Mouse (Mus musculus): Measurements from ENCODE around the gene Ccdc57. TPM values are rescaled to one million over a fixed set of nuclear protein-coding genes. Genes with fewer than 3 reads are reported as not detected.
"Not testable (repeated sequence)": the region's sequence is repeated elsewhere in the genome, so short reads cannot be mapped to it uniquely, and the experiment has no call there.

Ccdc57 gene
- polyA plus RNA-seq, 1 experiment, result 2.9 TPM

DNA sequence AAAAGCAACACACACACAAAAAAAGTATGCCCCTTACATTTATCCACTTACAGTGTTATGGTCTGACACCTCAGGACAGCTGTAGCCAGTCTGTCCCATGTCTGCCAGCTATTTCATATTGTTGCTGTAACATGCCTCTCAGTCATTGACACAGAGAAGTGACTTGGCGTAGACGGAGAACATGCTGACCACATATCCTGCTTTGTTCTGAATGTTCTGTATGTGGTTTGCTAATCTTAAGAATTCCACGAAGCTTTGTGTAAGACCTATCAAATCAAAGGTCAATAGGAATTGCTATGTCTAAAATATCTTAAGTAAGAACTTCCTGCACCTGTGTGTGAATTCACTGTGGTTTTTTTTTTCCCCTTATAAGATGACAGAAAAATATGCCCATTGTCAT is 134.4 kb downstream of the Ccdc57 start:
- no peak overlapping the region for H3K4me3 ChIP-seq (ENCODE audit: insufficient read depth, low read depth, low read length)
- WGBS, result 86% methylated on average over 3 of the region's 3 CpGs
- no peaks in the 10 kb centered on the region for H3K36me3 ChIP-seq (ENCODE audit: control insufficient read depth, insufficient read depth, low read length)
- TF ChIP-seq CTCF (conservative IDR thresholded peaks at IDR 0.05; ENCODE audit: insufficient read depth, insufficient read length, low read depth, low read length), result no peak
- TF ChIP-seq POLR2A (IDR thresholded peaks at IDR 0.05; ENCODE audit: low read depth, low read length), result no peak
- no peaks in the 10 kb centered on the region for H3K27me3 ChIP-seq (replicated peaks; ENCODE audit: control insufficient read depth, insufficient read depth, low read length)
- no peak overlapping the region for H3K27ac ChIP-seq (ENCODE audit: insufficient read depth, low read depth, low read length)
- no peak for DNase-seq
- peaks cover 14% of the 10 kb centered on the region for H3K4me1 ChIP-seq (ENCODE audit: control insufficient read depth, insufficient read depth, low read length)

DNA sequence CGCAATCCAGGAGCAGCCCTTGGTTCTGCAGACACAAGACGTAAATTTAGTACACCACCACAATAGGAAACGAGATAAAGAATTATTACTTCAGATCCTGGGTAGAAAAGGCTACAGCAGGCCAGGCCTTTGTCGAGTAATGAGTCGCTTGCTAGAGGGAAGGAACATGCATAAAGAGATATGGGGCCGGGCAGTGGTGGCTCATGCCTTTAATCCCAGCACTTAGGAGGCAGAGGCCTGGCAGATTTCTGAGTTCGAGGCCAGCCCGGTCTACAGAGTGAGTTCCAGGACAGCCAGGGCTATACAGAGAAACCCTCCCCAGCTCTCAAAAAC is 136.1 kb downstream of the Ccdc57 start:
- 26% methylated on average over 8 of the region's 8 CpGs for WGBS
- no peak for TF ChIP-seq POLR2A (IDR thresholded peaks at IDR 0.05; ENCODE audit: low read depth, low read length)
- no peak for TF ChIP-seq CTCF (conservative IDR thresholded peaks at IDR 0.05; ENCODE audit: insufficient read depth, insufficient read length, low read depth, low read length)
- 0 out of 2 replicates have a peak overlapping the region, but pooled peaks have one; percentile 26 for H3K4me3 ChIP-seq (ENCODE audit: insufficient read depth, low read depth, low read length)
- peaks cover 17% of the 10 kb centered on the region for H3K4me1 ChIP-seq (ENCODE audit: control insufficient read depth, insufficient read depth, low read length)
- H3K36me3 ChIP-seq (ENCODE audit: control insufficient read depth, insufficient read depth, low read length), result no peaks in the 10 kb centered on the region
- H3K27me3 ChIP-seq (replicated peaks; ENCODE audit: control insufficient read depth, insufficient read depth, low read length), result no peaks in the 10 kb centered on the region
- no peak for DNase-seq
- peak overlapping the region; percentile 7; the same call in 1 of the 2 replicates for H3K27ac ChIP-seq (ENCODE audit: insufficient read depth, low read depth, low read length)

- under 1% methylated on average over 59 of the region's 59 CpGs for WGBS
- Histone ChIP-seq H3K27me3 (replicated peaks; ENCODE audit: control insufficient read depth, insufficient read depth, low read length) (no peaks in the 10 kb centered on the region), H3K4me1 (ENCODE audit: control insufficient read depth, insufficient read depth, low read length) (peaks cover 19% of the 10 kb centered on the region), H3K4me3 (ENCODE audit: insufficient read depth, low read depth, low read length) (peak within 1 kb of the TSS; percentile 80), H3K36me3 (ENCODE audit: control insufficient read depth, insufficient read depth, low read length) (no peaks in the 10 kb centered on the region), H3K27ac (ENCODE audit: insufficient read depth, low read depth, low read length) (peak within 1 kb of the TSS; percentile 7; the same call in 1 of the 2 replicates)
- DNase-seq, result peak; percentile 98
- TF ChIP-seq CTCF (conservative IDR thresholded peaks at IDR 0.05; ENCODE audit: insufficient read depth, insufficient read length, low read depth, low read length), result no peak
- peak; percentile 67 for TF ChIP-seq POLR2A (IDR thresholded peaks at IDR 0.05; ENCODE audit: low read depth, low read length)
Observed at GRCm38 (mm10) chr11:120795756-120796613, 136.7 kb downstream of the Ccdc57 start, which contains the start of gene Dus1l. Gene Dus1l (minus strand): TSS chr11:120796403.

DNA sequence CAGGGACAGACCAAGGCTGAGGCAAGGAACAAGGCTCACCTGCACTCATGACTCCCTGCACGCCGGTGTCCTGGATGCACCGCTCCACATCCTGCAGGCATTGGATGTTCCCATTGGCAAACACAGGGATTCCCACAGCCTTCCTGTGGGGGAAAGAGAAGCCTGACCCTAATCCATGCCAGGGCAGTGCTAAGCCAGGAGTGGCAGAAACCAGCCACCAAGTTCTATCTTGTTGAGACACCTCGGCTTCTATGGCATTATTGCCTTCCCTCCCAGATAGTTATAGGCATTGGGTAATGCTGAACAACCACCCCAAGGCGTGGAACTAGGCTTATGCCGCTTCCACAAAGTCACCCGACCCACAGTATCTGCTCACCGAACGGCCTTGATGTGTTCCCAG is 140.0 kb downstream of the Ccdc57 start:
- no peak overlapping the region for H3K4me3 ChIP-seq (ENCODE audit: insufficient read depth, low read depth, low read length)
- no peak for TF ChIP-seq POLR2A (IDR thresholded peaks at IDR 0.05; ENCODE audit: low read depth, low read length)
- 0 out of 2 replicates have a peak, but pooled peaks cover 2% of the 10 kb centered on the region for H3K36me3 ChIP-seq (ENCODE audit: control insufficient read depth, insufficient read depth, low read length)
- H3K4me1 ChIP-seq (ENCODE audit: control insufficient read depth, insufficient read depth, low read length), result peaks cover 18% of the 10 kb centered on the region
- DNase-seq, result no peak
- 96% methylated on average over 9 of the region's 9 CpGs for WGBS
- H3K27ac ChIP-seq (ENCODE audit: insufficient read depth, low read depth, low read length), result no peak overlapping the region
- H3K27me3 ChIP-seq (replicated peaks; ENCODE audit: control insufficient read depth, insufficient read depth, low read length), result no peaks in the 10 kb centered on the region

DNA sequence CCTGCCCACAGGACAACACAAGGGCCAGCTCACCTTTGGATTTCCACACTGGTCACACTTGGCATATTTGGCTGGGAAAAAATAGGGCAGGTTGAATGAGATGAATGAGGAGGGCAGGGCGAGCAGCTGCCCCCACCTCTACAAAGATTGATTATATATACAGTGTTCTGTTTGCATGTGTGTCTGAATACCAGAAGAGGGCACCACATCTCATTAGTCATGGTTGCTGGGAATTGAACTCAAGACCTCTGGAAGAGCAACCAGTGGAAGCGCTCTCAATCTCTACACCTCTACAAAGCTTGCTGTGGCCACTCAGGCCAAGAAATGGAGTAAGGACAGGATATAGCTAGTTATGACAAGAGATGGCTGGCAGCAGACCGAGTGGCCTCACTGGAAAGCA is 142.9 kb downstream of the Ccdc57 start:
- TF ChIP-seq CTCF (conservative IDR thresholded peaks at IDR 0.05; ENCODE audit: insufficient read depth, insufficient read length, low read depth, low read length), result no peak
- no peak for TF ChIP-seq POLR2A (IDR thresholded peaks at IDR 0.05; ENCODE audit: low read depth, low read length)
- Histone ChIP-seq H3K36me3 (ENCODE audit: control insufficient read depth, insufficient read depth, low read length) (0 out of 2 replicates have a peak, but pooled peaks cover 2% of the 10 kb centered on the region), H3K4me1 (ENCODE audit: control insufficient read depth, insufficient read depth, low read length) (peaks cover 19% of the 10 kb centered on the region), H3K27me3 (replicated peaks; ENCODE audit: control insufficient read depth, insufficient read depth, low read length) (no peaks in the 10 kb centered on the region), H3K27ac (ENCODE audit: insufficient read depth, low read depth, low read length) (no peak overlapping the region), H3K4me3 (ENCODE audit: insufficient read depth, low read depth, low read length) (no peak overlapping the region)
- DNase-seq, result peak; percentile 31
- 87% methylated on average over 3 of the region's 3 CpGs for WGBS

GRCm38 (mm10) chr11:120789355-120789754 is 143.3 kb downstream of the Ccdc57 start:
- no peak overlapping the region for H3K27ac ChIP-seq (ENCODE audit: insufficient read depth, low read depth, low read length)
- 70% methylated on average over 4 of the region's 4 CpGs for WGBS
- no peak overlapping the region for H3K4me3 ChIP-seq (ENCODE audit: insufficient read depth, low read depth, low read length)
- no peak for DNase-seq
- 0 out of 2 replicates have a peak, but pooled peaks cover 2% of the 10 kb centered on the region for H3K36me3 ChIP-seq (ENCODE audit: control insufficient read depth, insufficient read depth, low read length)
- no peak for TF ChIP-seq CTCF (conservative IDR thresholded peaks at IDR 0.05; ENCODE audit: insufficient read depth, insufficient read length, low read depth, low read length)
- no peak for TF ChIP-seq POLR2A (IDR thresholded peaks at IDR 0.05; ENCODE audit: low read depth, low read length)
- H3K27me3 ChIP-seq (replicated peaks; ENCODE audit: control insufficient read depth, insufficient read depth, low read length), result no peaks in the 10 kb centered on the region
- H3K4me1 ChIP-seq (ENCODE audit: control insufficient read depth, insufficient read depth, low read length), result peaks cover 20% of the 10 kb centered on the region

DNA sequence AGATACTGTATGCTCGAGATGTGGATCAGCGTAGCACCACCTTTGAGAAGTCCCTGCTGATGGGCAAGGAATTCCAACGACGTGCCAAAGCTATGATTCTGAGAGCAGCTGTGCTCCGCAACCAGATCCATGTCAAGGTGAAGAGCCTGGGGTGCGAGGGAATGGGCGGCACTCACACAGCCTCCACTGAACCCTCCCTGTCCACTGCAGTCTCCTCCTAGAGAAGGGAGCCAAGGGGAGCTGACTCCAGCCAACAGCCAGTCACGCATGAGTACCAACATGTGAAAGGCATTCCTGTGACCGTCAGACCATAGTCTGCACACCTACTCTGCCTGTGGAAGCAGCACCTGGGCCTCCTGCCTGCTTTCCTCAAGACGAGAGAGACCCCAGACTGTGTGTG is 144.2 kb downstream of the Ccdc57 start:
- 43% methylated on average over 9 of the region's 10 CpGs for WGBS
- not testable (repeated sequence) for H3K27ac ChIP-seq (ENCODE audit: insufficient read depth, low read depth, low read length); H3K27me3 ChIP-seq (replicated peaks; ENCODE audit: control insufficient read depth, insufficient read depth, low read length); H3K4me3 ChIP-seq (ENCODE audit: insufficient read depth, low read depth, low read length); H3K36me3 ChIP-seq (ENCODE audit: control insufficient read depth, insufficient read depth, low read length)
- DNase-seq, result peak; percentile 68
- peaks cover 20% of the 10 kb centered on the region for H3K4me1 ChIP-seq (ENCODE audit: control insufficient read depth, insufficient read depth, low read length)

All from kidney, adult 2 months (tissue).